ENCODE assay signal across 9 mouse cellular contexts in genomic region chr1:89547525-89548504, GRCm38 (mm10).
DNase-seq lines count a peak whose midpoint lies in the region; ATAC-seq and TF ChIP-seq lines count a peak whose summit lies in the region.
"Had no signal": no experiment of that assay in that cellular context is flagged by ENCODE, and none has a peak within 500 bp of the region (broad histone marks: within the 10 kb centered on the region; RNA-seq: fewer than 3 reads in every experiment).

No protein-coding gene starts in this region.

- H3K27me3 ChIP-seq in lung, embryonic 15.5 days, result no peaks in the 10 kb centered on the region
- H3K27me3 ChIP-seq in hindbrain, embryonic 15.5 days, result no peaks in the 10 kb centered on the region
- H3K27me3 ChIP-seq in myocyte (ENCODE audit: control insufficient read depth, insufficient read depth, insufficient read length), result no peaks in the 10 kb centered on the region

- WGBS in lung, embryonic 15.5 days, result 61% methylated on average over 18 of the region's 18 CpGs
- 32% methylated on average over 18 of the region's 18 CpGs for WGBS in hindbrain, embryonic 15.5 days

- no peaks in the 10 kb centered on the region for H3K9me3 ChIP-seq in lung, embryonic 15.5 days
- no peaks in the 10 kb centered on the region for H3K9me3 ChIP-seq in hindbrain, embryonic 15.5 days

- no peak overlapping the region for H3K27ac ChIP-seq in lung, embryonic 15.5 days
- H3K27ac ChIP-seq in hindbrain, embryonic 15.5 days (replicated peaks), result peak overlapping the region; percentile 36

- ATAC-seq in lung, embryonic 15.5 days (ENCODE audit: borderline replicate concordance, extremely low read depth, low FRiP score, low TSS enrichment), result peak; percentile 14; the same call in 1 of the 2 replicates
- ATAC-seq in hindbrain, embryonic 15.5 days (ENCODE audit: low FRiP score, low read depth), result no peak
- ATAC-seq: intestine, embryonic 16.5 days had no signal

- intact Hi-C loops in heart, postnatal 25 days (cut with DNase I), result no loop called here

- H3K4me3 ChIP-seq in lung, embryonic 15.5 days, result no peak overlapping the region
- H3K4me3 ChIP-seq in hindbrain, embryonic 15.5 days, result no peak overlapping the region
- no peak overlapping the region for H3K4me3 ChIP-seq in myocyte

- no peak for TF ChIP-seq POLR2A in myocyte (IDR thresholded peaks at IDR 0.05; ENCODE audit: insufficient read length, low read depth)

- no peak overlapping the region for H3K4me2 ChIP-seq in lung, embryonic 15.5 days
- H3K4me2 ChIP-seq in hindbrain, embryonic 15.5 days, result no peak overlapping the region
- no peak overlapping the region for H3K4me2 ChIP-seq in myocyte (ENCODE audit: low read depth)

- H3K4me1 ChIP-seq in lung, embryonic 15.5 days, result peaks cover 19% of the 10 kb centered on the region; the same call in 1 of the 2 replicates
- H3K4me1 ChIP-seq in hindbrain, embryonic 15.5 days (replicated peaks), result peaks cover 56% of the 10 kb centered on the region

- H3K36me3 ChIP-seq in lung, embryonic 15.5 days, result no peaks in the 10 kb centered on the region
- H3K36me3 ChIP-seq in hindbrain, embryonic 15.5 days, result no peaks in the 10 kb centered on the region
- no peaks in the 10 kb centered on the region for H3K36me3 ChIP-seq in myocyte (ENCODE audit: control insufficient read depth, insufficient read depth)

- peak; percentile 59 for DNase-seq in adrenal gland, adult 2 months
- DNase-seq in adrenal gland, postnatal 4 days (ENCODE audit: low spot score in 2 of 2), result no peak
- no peak for DNase-seq in lung, postnatal 10 days
- no peak for DNase-seq in spleen, postnatal 10 days (ENCODE audit: low spot score in 2 of 2)
- no peak for DNase-seq in heart, postnatal 25 days (ENCODE audit: low spot score)

- H3K9ac ChIP-seq in lung, embryonic 15.5 days, result no peak overlapping the region
- H3K9ac ChIP-seq in hindbrain, embryonic 15.5 days, result no peak overlapping the region

- no peak overlapping the region for H3ac ChIP-seq in myocyte (ENCODE audit: control insufficient read depth, insufficient read length)

- peaks cover 93% of the 10 kb centered on the region for H3K79me2 ChIP-seq in myocyte (ENCODE audit: control insufficient read depth, insufficient read depth)

TF ChIP-seq in myocyte, 11 proteins besides CTCF, POLR2A, EP300 and RAD21:
- no peak for TF ChIP-seq E2F4 (IDR thresholded peaks at IDR 0.05; ENCODE audit: insufficient read depth)
- TF ChIP-seq SRF (IDR thresholded peaks at IDR 0.05; ENCODE audit: control insufficient read depth, insufficient read length, low read depth), result no peak
- no peak for TF ChIP-seq TCF12 (IDR thresholded peaks at IDR 0.05; ENCODE audit: insufficient read depth, poor library complexity, severe bottlenecking)
- peak in 2 of 3 experiments; percentile 42 to 49 for TF ChIP-seq MYOD1 (IDR thresholded peaks at IDR 0.05; ENCODE audit: control insufficient read depth in 1 of 3, insufficient read length in 2 of 3, low read depth in 2 of 3)
- TF ChIP-seq CEBPB (IDR thresholded peaks at IDR 0.05; ENCODE audit: insufficient read depth, poor library complexity, severe bottlenecking), result no peak
- no peak for TF ChIP-seq POLR2AphosphoS2 (IDR thresholded peaks at IDR 0.05; ENCODE audit: insufficient read length, low read depth)
- TF ChIP-seq TCF3 (IDR thresholded peaks at IDR 0.05; ENCODE audit: insufficient read length, low read depth), result no peak
- peak in 1 of 3 experiments; percentile 24 for TF ChIP-seq MYOG (IDR thresholded peaks at IDR 0.05; ENCODE audit: control insufficient read depth in 1 of 3, insufficient read depth in 1 of 3, insufficient read length in 2 of 3, low read depth in 2 of 3)
- no peak for TF ChIP-seq USF1 (IDR thresholded peaks at IDR 0.05; ENCODE audit: low read depth)
- TF ChIP-seq REST (IDR thresholded peaks at IDR 0.05; ENCODE audit: insufficient read depth, insufficient read length), result no peak
- no peak for TF ChIP-seq MAX (IDR thresholded peaks at IDR 0.05; ENCODE audit: low read depth)
